Mouse (Mus musculus) brain, embryonic 14.5 days (tissue): ENCODE results near the gene Zc3h10.

Experiments used
- CTCF ChIP-seq: fragments of 200-500 bp; IDR thresholded peaks from 2 replicates; pipeline ENCODE4 v1.5.1; 2012; ENCODE audit warnings: inconsistent platforms, mild to moderate bottlenecking, moderate library complexity, borderline replicate concordance; ENCODE audit not compliant: insufficient read depth, insufficient read length; ENCODE audit errors: extremely low read depth
- POLR2A ChIP-seq: fragments of 200-500 bp; IDR thresholded peaks from 2 replicates; pipeline ENCODE4 v1.6.1; 2012; ENCODE audit warnings: mild to moderate bottlenecking, inconsistent platforms, borderline replicate concordance; ENCODE audit not compliant: poor library complexity, insufficient read depth, insufficient read length, severe bottlenecking; ENCODE audit errors: extremely low read depth

DNA sequence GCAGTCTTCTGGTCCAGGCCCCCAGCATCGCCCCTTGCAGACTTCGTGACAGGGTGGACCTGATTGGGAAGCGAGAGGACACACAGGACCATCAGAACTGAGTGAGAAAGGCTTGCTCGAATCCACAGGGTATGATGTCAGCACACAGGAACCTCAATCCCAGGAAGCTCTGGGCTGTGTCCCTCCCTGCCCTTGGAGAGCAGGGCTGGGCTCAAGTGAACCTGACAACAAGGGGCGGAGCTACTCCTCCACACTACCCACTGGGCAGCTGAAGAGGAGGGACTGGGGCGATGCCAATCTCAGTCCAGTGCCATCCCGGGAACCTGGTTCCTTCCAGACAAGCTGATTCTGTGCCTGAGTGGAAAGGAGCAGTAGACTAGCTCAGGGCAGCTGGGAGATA lies 36.1 kb upstream of the Zc3h10 start:
- no peak for TF ChIP-seq CTCF
- no peak for TF ChIP-seq POLR2A
